Mouse (Mus musculus): Measurements from ENCODE around the gene Itsn1.

DNA sequence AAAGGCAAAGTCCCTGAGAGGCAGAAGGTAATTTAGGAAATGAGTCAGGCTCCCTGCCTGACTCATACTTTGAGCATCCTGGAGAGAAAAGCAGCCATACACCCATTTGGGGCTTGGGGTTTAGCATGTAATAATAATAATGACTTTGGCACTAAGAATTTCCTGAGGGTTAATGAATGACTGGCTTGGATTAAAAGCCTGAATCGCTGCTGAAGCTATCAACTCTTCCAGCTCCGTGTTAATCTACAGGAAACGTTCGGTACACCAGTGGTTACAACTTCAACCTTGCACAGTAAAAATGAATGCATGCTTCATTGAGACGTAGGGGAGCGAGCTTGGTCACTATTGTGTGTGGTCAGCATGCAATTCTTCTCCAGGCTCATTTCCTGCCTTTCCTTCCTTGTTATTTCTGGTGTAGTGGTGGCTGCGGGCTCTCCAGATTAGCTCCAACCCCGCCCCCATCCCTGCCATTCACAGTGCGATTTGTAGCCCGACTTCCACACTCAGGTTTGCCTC, 240.5 kb downstream of the Itsn1 start:
- no peak for TF ChIP-seq POLR2A (IDR thresholded peaks at IDR 0.05; ENCODE audit: control insufficient read depth, low read depth, low read length)
- TF ChIP-seq CTCF (IDR thresholded peaks at IDR 0.05; ENCODE audit: control insufficient read depth, insufficient read depth, insufficient replicate concordance, low read depth, low read length), result no peak
